Mouse (Mus musculus): ENCODE results near the gene Fcgr3.

Gene Fcgr3

DNA sequence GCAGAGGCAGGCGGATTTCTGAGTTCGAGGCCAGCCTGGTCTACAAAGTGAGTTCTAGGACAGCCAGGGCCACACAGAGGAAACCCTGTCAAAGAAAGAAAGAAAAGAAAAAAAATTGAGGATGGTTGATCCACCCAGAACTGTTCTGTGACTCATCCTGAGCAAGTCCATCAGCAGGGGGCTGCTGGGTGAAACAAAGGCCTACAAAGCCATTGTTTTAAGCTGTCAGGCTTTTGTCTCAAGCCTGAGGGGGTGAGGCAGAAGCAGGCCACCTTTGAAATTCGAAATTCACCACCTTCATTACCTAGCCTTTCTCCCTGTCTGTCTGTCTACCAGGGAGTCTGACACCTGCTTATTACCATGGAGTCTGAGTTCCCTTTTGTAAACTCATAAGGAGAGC is 18.2 kb downstream of the Fcgr3 start:
- DNase-seq = no peak

GRCm38 (mm10) chr1:171045079-171045465 is 19.7 kb downstream of the Fcgr3 start:
- DNase-seq = no peak

DNA sequence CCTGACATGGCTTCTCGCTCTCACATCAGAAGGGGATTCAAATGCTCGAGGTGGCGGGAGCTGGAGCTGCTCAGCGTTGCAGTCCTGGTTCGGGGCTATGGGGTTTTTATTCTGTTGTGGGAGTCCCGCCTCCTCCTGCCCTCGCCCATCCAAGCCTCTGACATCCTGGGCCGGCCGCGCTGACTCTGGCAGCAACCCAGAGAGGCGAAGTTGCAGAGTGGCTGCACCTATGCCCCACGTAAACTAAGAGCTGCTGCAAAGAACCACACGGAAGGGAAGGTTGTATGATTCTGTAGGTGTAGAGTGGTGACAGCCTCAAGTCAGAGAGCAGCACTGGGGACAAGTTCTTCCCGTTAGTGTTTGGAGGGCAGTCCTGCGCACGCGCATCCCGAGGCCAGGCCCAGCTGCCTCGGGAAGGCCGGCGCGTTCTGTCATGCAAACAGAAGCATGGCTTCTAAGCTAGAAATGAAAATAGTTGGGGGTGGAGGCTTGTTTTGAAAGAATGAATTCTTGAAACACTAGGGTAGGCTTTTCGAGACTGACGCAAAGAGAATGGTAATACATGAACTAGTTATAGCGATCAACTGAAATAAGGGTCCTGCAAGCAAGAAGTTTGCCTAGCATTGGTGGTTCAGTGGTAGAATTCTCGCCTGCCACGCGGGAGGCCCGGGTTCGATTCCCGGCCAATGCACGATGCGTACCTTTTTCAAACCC is 20.2 kb downstream of the Fcgr3 start:
- peak; percentile 89 for DNase-seq

DNA sequence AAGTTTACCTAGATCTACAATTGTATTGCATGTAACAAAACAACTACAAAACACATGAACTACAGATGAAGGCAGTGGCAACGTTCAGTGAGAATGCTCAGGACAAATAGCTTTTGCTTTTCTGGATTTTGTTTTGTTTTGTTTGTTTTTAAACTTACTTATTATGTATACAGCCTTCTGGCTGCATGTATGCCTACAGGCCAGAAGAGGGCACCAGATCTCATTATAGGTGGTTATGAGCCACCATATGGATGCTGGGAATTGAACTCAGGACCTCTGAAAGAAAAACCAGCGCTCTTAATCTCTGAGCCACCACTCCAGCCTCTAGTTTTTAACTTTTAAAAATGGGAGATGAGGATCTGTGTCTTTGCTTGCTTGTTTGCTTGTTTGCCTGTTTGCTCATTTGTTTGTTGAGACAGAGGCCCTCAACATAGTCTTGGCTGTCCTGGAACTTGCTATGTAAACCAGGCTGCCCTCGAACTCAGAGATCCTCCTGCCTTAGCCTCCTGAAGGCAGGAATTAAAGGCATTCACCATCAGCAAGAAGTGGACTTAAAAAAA is 21.1 kb downstream of the Fcgr3 start:
- no peak for DNase-seq

GRCm38 (mm10) chr1:171039880-171040279 is 24.9 kb downstream of the Fcgr3 start:
- no peak for DNase-seq

DNA sequence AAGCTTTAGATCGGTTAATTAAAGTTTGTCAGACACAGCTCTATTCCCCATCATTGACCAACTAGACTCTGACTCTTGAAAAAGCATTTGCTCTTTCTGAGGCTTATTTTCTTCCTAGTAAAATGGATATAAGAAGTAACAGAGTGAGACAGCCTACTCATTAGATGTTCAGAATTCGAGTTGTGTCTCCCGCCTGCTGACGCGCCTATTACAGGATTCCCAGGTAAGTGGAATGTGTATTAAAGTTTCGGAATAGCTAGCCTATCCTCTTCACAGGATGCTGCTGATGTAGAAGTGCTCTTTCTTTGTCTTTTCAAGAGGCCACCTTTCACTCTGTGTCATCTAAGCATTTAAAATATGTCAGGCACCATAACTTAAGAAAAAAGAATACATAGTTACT is 25.6 kb downstream of the Fcgr3 start:
- DNase-seq = no peak

DNA sequence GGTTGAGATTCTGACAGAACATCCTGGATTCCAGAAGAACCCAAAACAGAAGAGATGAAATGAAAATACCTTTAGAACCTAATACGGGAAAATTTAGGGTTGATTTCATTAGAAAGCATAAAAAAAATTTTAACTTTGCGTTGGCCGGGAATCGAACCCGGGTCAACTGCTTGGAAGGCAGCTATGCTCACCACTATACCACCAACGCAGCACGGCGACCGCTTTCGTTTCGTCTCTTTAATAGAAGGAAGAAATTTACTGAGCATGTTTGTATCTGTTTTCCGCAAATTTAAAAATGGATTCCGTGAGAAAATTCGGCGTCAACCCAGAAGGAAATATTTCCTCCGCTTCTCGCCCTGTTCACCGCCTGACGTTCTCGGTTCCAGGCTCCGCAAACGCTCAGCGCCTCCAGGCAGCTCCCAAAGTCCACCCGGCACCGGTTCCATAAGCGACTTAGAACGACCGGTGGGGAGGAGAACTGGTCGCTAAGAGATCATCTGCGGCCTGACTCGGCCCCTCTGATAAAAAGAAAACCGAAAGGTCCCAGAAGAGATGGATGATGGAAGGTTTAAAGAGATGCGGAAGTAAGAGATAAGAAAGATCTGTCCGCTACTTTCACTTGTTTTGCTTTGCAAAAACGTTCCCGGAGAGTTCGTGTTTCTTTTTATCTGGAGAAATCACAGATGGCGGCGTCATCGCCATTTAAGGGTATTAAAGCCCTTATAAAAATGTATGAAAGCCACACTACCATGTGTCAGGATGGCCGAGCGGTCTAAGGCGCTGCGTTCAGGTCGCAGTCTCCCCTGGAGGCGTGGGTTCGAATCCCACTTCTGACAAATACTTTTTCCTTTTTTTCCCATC is 26.6 kb downstream of the Fcgr3 start:
- peak; percentile 88 for DNase-seq

DNA sequence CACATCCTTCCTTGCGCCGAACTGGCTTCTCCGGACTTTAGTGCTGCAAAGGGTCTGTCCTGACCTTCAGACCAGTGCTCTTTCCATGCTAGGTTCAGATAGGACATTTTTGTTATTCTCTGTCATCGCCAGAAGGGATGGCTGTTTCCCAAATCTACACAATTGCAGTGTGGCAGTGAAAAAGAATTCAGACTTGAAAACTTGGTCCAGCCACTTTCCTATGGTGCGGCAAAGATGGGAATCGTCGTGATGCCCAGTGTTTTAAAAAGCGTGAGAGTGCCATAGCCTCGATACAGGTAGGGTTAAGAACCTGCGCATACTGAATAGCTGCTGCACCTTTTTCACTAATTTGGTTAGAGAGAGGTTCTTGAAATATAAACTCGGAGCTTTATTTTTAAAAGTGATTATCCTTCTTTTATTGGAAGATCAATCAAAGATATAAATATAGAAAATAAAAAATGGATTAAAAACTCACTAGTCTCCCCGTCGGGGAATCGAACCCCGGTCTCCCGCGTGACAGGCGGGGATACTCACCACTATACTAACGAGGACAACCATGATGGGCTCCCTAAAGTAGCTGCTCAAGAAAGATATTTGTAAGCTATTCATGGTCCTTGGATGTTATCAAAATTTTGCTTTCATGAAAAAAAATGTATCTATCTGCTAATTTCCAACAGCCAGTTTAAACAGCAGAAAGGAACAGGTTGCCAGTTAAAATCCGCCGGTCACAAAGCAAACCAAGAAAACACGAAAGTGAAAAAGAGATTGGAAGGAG is 28.0 kb downstream of the Fcgr3 start:
- DNase-seq = peak; percentile 76

GRCm38 (mm10) chr1:171035611-171036010 is 29.1 kb downstream of the Fcgr3 start:
- DNase-seq = no peak

- no peak for DNase-seq
Observed at GRCm38 (mm10) chr1:171034201-171034600, 30.5 kb downstream of the Fcgr3 start.

DNA sequence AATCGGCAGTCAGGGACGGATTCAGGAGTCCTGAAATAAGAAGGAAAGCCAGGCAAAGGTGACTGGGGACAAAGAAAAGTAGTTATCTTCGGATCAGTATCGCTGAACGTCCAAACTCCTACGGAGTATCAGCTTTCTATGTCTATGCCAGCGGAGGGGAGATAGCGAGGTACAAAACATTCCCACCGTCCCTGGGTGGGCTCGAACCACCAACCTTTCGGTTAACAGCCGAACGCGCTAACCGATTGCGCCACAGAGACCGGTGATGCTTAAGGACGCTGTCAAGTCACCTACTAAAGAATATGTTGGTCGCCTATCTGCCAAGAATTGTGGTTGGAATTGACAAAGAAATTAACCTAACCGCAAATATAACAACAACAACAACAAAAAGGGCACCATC is 31.0 kb downstream of the Fcgr3 start:
- DNase-seq = peak; percentile 91

DNA sequence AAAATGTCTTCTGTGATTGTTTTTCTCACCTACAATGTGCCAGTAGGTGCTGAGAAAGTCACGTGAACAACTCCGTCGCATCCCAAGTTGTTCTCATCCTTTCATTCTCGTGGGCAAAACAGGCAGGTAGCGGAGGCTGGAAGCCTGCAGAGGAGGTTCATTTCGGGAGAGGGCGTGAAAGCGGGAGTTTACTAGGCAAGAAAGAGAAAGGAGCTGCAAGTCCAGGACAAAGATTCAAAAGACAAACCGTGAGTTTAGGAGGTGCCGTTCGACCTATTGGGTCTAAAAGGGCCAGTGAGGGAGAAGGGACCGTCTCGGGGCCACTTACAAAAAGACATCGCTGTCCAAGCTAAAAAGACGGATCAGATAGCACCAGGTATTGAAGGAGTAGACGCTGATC is 31.5 kb downstream of the Fcgr3 start:
- peak; percentile 33 for DNase-seq

DNA sequence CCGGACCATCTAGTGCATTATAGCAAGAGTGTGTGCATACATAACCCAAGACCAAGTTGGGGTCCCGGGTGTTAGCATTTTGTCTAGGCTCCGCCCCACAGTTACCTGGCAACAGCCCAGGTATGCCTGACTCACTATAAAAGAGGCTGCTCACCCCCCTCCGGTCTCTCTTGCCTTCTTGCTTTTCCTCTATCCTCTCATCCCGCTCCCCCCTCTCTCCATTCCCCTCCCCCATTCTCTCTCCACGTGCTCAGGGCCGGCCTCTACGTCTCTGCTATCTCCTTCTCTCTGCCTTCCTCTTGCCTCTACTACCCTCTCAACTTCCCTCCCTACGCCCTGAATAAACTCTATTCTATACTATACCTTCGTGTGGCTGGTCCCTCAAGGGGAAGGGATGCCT is 32.0 kb downstream of the Fcgr3 start:
- no peak for DNase-seq

- DNase-seq = no peak
Observed at GRCm38 (mm10) chr1:171031752-171032151, 33.0 kb downstream of the Fcgr3 start.

GRCm38 (mm10) chr1:171019311-171019950 is 45.3 kb downstream of the Fcgr3 start:
- no peak for DNase-seq

DNA sequence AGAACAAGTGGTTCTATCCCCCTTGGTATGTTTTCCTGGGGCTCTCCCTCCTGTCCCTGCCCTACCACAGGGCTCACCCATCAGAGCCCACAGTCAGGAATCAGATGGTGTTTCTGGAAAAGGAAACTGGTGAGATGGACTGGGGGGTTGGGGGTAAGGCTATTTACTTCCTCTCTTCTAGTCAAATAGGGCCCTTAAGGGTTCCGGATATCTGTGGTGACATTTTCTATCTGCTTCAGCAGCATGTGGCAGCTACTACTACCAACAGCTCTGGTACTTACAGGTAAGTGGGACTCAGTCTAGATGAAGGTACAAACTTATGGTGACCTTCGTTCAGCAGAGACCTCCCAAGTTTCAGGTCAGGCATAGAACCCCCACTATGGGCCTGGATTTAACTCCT is 46.0 kb downstream of the Fcgr3 start, which contains the start of gene Fcgr4:
Gene Fcgr4, plus strand, starts transcription at position 184 of the 400 bp plus-strand sequence.
- DNase-seq = no peak

DNA sequence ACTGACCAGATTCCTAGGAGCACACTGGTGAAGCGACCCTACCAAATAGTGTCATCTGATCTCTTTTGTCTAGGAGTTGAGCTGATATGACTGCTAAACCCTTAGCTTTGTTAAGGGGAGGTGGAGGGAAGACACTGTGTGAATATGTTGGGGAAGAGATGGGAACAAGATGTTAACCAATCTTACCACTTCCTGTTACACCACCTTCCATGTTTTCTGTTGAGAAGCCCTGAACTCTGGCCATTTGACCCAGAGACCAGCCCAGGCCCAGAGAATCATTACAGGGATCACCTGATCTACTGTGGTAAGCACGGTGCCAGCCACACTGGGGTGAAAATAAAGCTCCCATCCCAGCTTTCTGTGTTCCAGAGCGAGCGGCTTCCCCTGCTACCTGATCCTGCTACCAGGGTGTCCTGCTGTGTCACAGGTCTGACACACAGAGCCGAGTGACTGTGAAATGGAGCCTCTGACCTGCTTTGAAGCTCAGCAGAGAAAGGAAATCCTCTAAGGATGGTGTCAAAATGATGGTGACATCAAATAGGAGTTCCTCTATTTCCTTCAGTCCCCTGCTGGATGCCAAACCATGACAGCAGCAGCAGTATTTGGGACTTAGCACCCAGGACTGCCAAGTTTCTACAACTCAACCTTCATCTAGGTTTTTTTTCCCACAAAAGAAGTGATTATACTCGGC is 47.1 kb downstream of the Fcgr3 start:
- DNase-seq = no peak

- no peak for DNase-seq
Observed at GRCm38 (mm10) chr1:171016676-171017356, 47.9 kb downstream of the Fcgr3 start.

GRCm38 (mm10) chr1:171011733-171012132 is 53.0 kb downstream of the Fcgr3 start:
- no peak for DNase-seq

DNA sequence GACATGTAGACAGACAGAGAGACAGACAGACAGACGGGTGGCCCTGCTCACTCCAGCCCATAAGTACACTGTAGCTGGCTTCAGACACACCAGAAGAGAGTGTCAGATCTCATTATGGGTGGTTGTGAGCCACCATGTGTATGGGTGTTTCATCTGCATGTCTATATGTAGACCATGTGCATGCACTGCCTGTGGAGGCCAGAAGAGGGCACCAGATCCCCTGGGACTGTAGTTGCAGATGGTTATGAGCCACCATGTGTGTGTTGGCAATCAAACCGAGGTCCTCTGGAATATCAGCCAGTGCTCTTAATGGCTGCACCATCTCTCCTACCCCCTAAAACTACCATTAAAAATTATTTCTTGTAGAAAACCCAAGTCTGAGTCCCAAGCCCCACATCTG is 57.8 kb downstream of the Fcgr3 start:
- peak; percentile 35 for DNase-seq

DNA sequence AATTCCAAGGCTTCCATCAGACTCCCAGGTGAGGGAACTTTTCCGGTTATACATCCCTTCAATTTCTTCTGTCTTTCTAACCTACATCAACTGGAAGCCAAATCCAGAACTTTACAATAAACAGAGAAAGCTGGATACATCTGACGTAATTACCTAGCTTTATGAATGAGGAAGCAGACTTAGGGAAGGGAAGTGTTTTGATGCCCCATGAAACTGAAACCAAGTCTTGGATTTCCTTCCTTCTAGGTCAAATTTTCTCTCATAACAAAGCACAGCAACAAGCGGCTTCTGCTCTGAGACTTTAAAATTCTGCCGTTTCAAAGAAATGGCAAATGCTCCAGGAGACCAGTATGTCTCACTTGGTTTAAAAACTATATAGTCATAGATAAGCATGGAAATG is 58.4 kb downstream of the Fcgr3 start:
- DNase-seq = no peak
